Mouse (Mus musculus): ENCODE measurements around the gene Pde4d.

The Pde4d gene

GRCm38 (mm10) chr13:109231848-109232460 lies 782.2 kb downstream of the Pde4d start:
- no peak for DNase-seq (ENCODE audit: low read depth in 1 of 2, low spot score in 2 of 2)

- no peak for DNase-seq (ENCODE audit: low read depth in 1 of 2, low spot score in 2 of 2)
Observed at GRCm38 (mm10) chr13:109232531-109232930, 782.8 kb downstream of the Pde4d start.

- DNase-seq (ENCODE audit: low read depth in 1 of 2, low spot score in 2 of 2): no peak
Observed at GRCm38 (mm10) chr13:109233911-109234613, 784.3 kb downstream of the Pde4d start.

- no peak for DNase-seq (ENCODE audit: low read depth in 1 of 2, low spot score in 2 of 2)
Observed at GRCm38 (mm10) chr13:109236047-109236446, 786.3 kb downstream of the Pde4d start.

- no peak for DNase-seq (ENCODE audit: low read depth in 1 of 2, low spot score in 2 of 2)
Observed at GRCm38 (mm10) chr13:109238670-109239069, 788.9 kb downstream of the Pde4d start.

- peak in 1 of 2 experiments; percentile 30 for DNase-seq (ENCODE audit: low read depth in 1 of 2, low spot score in 2 of 2)
Observed at GRCm38 (mm10) chr13:109239296-109239695, 789.5 kb downstream of the Pde4d start.

- no peak for DNase-seq (ENCODE audit: low read depth in 1 of 2, low spot score in 2 of 2)
Observed at GRCm38 (mm10) chr13:109242456-109243050, 792.8 kb downstream of the Pde4d start.

GRCm38 (mm10) chr13:109243160-109243559 lies 793.4 kb downstream of the Pde4d start:
- no peak for DNase-seq (ENCODE audit: low read depth in 1 of 2, low spot score in 2 of 2)

- no peak for DNase-seq (ENCODE audit: low read depth in 1 of 2, low spot score in 2 of 2)
Observed at GRCm38 (mm10) chr13:109247061-109247460, 797.3 kb downstream of the Pde4d start.

GRCm38 (mm10) chr13:109249315-109249714 lies 799.6 kb downstream of the Pde4d start:
- no peak for DNase-seq (ENCODE audit: low read depth in 1 of 2, low spot score in 2 of 2)

GRCm38 (mm10) chr13:109255634-109256033 lies 805.9 kb downstream of the Pde4d start:
- no peak for DNase-seq (ENCODE audit: low read depth in 1 of 2, low spot score in 2 of 2)

GRCm38 (mm10) chr13:109260220-109260795 lies 810.6 kb downstream of the Pde4d start:
- peak in 1 of 2 experiments; percentile 2 for DNase-seq (ENCODE audit: low read depth in 1 of 2, low spot score in 2 of 2)

- DNase-seq (ENCODE audit: low read depth in 1 of 2, low spot score in 2 of 2): no peak
Observed at GRCm38 (mm10) chr13:109260796-109261516, 811.2 kb downstream of the Pde4d start.

- peak; percentile 33 to 45 for DNase-seq (ENCODE audit: low read depth in 1 of 2, low spot score in 2 of 2)
Observed at GRCm38 (mm10) chr13:109261642-109262220, 812.0 kb downstream of the Pde4d start.

GRCm38 (mm10) chr13:109262501-109262900 lies 812.8 kb downstream of the Pde4d start:
- no peak for DNase-seq (ENCODE audit: low read depth in 1 of 2, low spot score in 2 of 2)

- no peak for DNase-seq (ENCODE audit: low read depth in 1 of 2, low spot score in 2 of 2)
Observed at GRCm38 (mm10) chr13:109263833-109264232, 814.1 kb downstream of the Pde4d start.

- DNase-seq (ENCODE audit: low read depth in 1 of 2, low spot score in 2 of 2): no peak
Observed at GRCm38 (mm10) chr13:109268253-109268652, 818.5 kb downstream of the Pde4d start.

- no peak for DNase-seq (ENCODE audit: low read depth in 1 of 2, low spot score in 2 of 2)
Observed at GRCm38 (mm10) chr13:109268659-109269322, 819.0 kb downstream of the Pde4d start.

GRCm38 (mm10) chr13:109274869-109275268 lies 825.1 kb downstream of the Pde4d start:
- no peak for DNase-seq (ENCODE audit: low read depth in 1 of 2, low spot score in 2 of 2)

- no peak for DNase-seq (ENCODE audit: low read depth in 1 of 2, low spot score in 2 of 2)
Observed at GRCm38 (mm10) chr13:109277792-109278191, 828.0 kb downstream of the Pde4d start.

All from monocyte, adult 2 months (primary cell).